Mouse (Mus musculus) liver, embryonic 11.5 days (tissue): ENCODE measurements at regions not wholly inside any gene's neighbourhood (a gene's known extent, or its start where the extent isn't known, plus 50 kb on each side); places are given as distances from the start of the nearest gene placed in this dataset.

Experiments used
- ATAC-seq: fragments of 200-750 bp; cut with Nextera tagmentation; replicated peaks from 2 replicates; pipeline ENCODE4 v1.8.0; 2017; ENCODE audit warnings: moderate number of reproducible peaks, mild to moderate bottlenecking, moderate TSS enrichment, moderate library complexity; ENCODE audit not compliant: low FRiP score
- DNase-seq: peaks from one replicate; pipeline ENCODE4 v3.0.0-alpha.2; 2017; ENCODE audit warnings: low spot score
- H3K27ac ChIP-seq: fragments of 300-500 bp; sonication (generic); 2 replicates; pipeline ENCODE4 v1.5.1; 2014; ENCODE audit warnings: mild to moderate bottlenecking, low read depth, low read length, control low read depth
- H3K27me3 ChIP-seq: fragments of 300-500 bp; sonication (generic); replicated peaks from 2 replicates; pipeline ENCODE4 v1.6.1; 2014; ENCODE audit warnings: low read length, mixed read lengths; ENCODE audit not compliant: control insufficient read depth, insufficient read depth
- H3K36me3 ChIP-seq: fragments of 300-500 bp; sonication (generic); 2 replicates; pipeline ENCODE4 v1.6.1; 2014; ENCODE audit warnings: mild to moderate bottlenecking, low read length, moderate library complexity, mixed read lengths; ENCODE audit not compliant: control insufficient read depth, insufficient read depth
- H3K4me1 ChIP-seq: fragments of 300-500 bp; sonication (generic); replicated peaks from 2 replicates; pipeline ENCODE4 v1.6.1; 2014; ENCODE audit warnings: low read length, mixed read lengths; ENCODE audit not compliant: control insufficient read depth, insufficient read depth
- H3K4me2 ChIP-seq: fragments of 300-500 bp; sonication (generic); 2 replicates; pipeline ENCODE4 v1.6.1; 2014; ENCODE audit warnings: mild to moderate bottlenecking, control low read depth, moderate library complexity
- H3K4me3 ChIP-seq: fragments of 300-500 bp; sonication (generic); 2 replicates; pipeline ENCODE4 v1.5.1; 2014; ENCODE audit warnings: low read depth, low read length, control low read depth
- H3K9ac ChIP-seq: fragments of 300-500 bp; sonication (generic); 2 replicates; pipeline ENCODE4 v1.6.1; 2014; ENCODE audit warnings: low read depth, low read length, control low read depth
- H3K9me3 ChIP-seq: fragments of 300-500 bp; sonication (generic); 2 replicates; pipeline ENCODE4 v1.6.1; 2016; ENCODE audit warnings: low read length, inconsistent platforms, mixed read lengths; ENCODE audit not compliant: control insufficient read depth
- WGBS: fragments of 180-500 bp; shearing (Covaris S2); extraction: QIAGEN DNeasy Blood & Tissue Kit; methylation state at CpG from one replicate; pipeline ENCODE4 v1.1.7; 2014; 5-methylcytosine and 5-hydroxymethylcytosine counted together

DNA sequence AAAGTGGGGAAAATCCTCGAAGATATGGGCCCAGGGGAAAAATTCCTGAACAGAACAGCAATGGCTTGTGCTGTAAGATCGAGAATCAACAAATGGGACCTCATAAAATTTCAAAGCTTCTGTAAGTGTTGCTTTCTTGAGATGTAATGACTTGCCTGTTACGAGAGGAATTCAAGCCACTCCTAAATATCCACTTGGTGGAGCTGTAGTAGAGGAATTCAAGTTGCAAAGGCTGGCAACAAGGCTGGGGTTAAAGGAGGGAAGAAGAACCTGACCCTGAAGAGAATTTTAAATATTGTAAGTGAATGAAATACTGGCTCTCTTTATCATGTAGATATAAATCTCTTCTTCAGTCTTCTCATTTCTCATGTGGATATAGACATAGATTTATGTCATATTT lies 306.8 kb upstream of the Tenm4 start:
- Histone ChIP-seq H3K4me3 (no peak overlapping the region), H3K36me3 (no peaks in the 10 kb centered on the region), H3K27ac (no peak overlapping the region), H3K4me2 (no peak overlapping the region), H3K27me3 (no peaks in the 10 kb centered on the region), H3K9me3 (no peaks in the 10 kb centered on the region), H3K4me1 (no peaks in the 10 kb centered on the region), H3K9ac (no peak overlapping the region)
- WGBS, result 25% methylated on average over 3 of the region's 3 CpGs
- DNase-seq (no peak), ATAC-seq (no peak)

DNA sequence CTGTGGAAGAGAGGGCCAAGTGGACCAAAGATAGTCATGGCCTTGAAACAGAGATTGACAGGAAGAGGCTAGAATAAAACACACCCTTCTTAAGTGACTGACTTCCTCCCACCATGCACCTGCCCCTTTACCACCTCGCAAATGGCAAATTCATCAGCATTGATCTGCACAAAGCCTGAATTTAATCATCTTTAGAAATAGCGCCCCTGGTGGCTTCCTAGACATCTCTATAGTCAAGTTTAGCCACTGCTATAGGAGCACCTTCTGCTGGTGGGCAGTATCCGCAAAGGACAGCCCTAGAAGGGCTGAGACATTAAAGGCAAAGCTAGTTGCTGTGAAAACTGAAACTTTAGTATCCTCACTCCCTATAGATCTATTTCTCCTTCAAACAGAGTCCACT lies 305.8 kb upstream of the Tenm4 start:
- WGBS, result 39% methylated on average over 3 of the region's 3 CpGs
- no peaks in the 10 kb centered on the region for H3K9me3 ChIP-seq
- DNase-seq, result no peak
- no peaks in the 10 kb centered on the region for H3K4me1 ChIP-seq
- no peak overlapping the region for H3K4me2 ChIP-seq
- no peaks in the 10 kb centered on the region for H3K27me3 ChIP-seq
- no peak overlapping the region for H3K4me3 ChIP-seq
- no peaks in the 10 kb centered on the region for H3K36me3 ChIP-seq
- no peak overlapping the region for H3K27ac ChIP-seq
- H3K9ac ChIP-seq, result no peak overlapping the region
- ATAC-seq, result no peak

DNA sequence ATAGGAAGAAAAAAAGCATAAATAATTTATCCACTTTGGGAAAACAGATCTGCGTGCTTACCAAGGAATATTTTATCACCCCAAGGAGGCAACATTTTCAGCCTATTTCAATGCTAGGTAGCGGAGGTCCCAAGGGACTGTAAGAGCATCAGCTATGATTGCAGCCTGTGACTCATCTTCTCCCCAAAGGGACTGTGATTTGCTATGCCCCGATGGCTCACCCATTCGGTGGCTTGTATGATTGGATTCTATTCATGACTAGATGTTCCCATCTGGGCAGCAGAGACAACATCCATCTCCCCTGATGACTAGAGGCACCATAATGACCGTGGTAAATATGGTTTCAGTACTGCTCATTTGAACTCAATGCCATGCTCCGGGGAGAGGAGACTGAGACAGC lies 302.3 kb upstream of the Tenm4 start:
- no peak overlapping the region for H3K9ac ChIP-seq
- H3K36me3 ChIP-seq, result no peaks in the 10 kb centered on the region
- DNase-seq (no peak), ATAC-seq (no peak)
- 88% methylated on average over 6 of the region's 6 CpGs for WGBS
- no peak overlapping the region for H3K4me2 ChIP-seq
- no peaks in the 10 kb centered on the region for H3K9me3 ChIP-seq
- H3K4me1 ChIP-seq, result no peaks in the 10 kb centered on the region
- H3K27me3 ChIP-seq, result no peaks in the 10 kb centered on the region
- H3K4me3 ChIP-seq, result no peak overlapping the region
- no peak overlapping the region for H3K27ac ChIP-seq

DNA sequence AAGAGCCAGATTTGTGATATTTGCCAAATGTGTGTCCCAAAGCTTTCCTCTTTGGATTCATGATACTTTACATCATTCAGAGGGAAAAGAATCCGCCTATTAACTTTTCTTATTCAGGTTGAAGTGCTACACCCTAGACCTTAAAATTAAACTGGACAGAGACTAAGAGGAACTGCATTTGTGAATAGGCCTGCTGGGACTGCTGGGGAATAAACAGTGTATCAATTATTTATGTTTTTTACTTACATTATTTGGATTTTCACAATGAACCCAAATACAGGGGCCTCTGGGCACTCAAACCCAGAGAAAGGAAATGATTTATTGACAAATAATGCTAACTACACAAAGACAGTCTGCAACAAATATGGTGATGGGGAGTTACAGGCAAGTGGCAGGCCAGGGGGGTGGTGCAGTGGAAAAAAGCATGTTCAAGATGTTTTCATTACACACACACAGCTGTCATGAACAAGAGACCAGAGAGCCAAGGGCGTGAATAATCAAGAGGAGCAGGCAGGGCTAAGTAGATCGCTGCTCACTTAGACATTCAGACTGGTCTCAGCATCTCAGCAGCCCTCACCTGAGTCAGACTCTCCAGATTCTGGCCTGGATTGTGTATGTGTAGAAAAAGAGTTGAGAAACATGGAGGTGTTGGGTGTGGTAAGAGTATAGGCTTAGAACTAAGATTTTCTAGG lies 290.3 kb upstream of the Tenm4 start:
- DNase-seq (no peak), ATAC-seq (no peak)
- H3K4me2 ChIP-seq, result no peak overlapping the region
- WGBS, result 73% methylated on average over 3 of the region's 3 CpGs
- no peak overlapping the region for H3K4me3 ChIP-seq
- H3K27me3 ChIP-seq, result no peaks in the 10 kb centered on the region
- H3K27ac ChIP-seq, result no peak overlapping the region
- no peaks in the 10 kb centered on the region for H3K9me3 ChIP-seq
- H3K9ac ChIP-seq, result no peak overlapping the region
- no peaks in the 10 kb centered on the region for H3K36me3 ChIP-seq
- H3K4me1 ChIP-seq, result no peaks in the 10 kb centered on the region

DNA sequence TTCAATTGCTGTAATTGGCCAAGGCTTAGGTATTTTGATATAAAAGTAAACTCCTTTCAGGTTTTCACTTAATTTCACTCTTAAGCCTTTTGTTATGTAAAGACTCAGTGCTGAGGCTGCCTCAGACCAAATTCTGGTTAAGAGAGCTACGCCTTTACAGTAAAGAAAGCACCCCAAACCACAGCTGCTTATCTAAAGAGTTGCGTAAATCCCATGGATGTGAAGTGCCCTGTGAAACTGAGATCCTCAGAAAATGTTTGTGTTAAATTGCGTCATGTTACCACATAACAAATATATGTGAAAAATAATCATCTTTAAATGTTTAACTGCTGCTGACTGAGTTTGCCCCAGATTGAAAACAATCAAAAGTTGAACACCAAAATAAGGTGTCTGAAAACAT lies 269.5 kb upstream of the Tenm4 start:
- no peaks in the 10 kb centered on the region for H3K27me3 ChIP-seq
- H3K27ac ChIP-seq, result no peak overlapping the region
- no peak overlapping the region for H3K4me2 ChIP-seq
- WGBS, result 65% methylated on average over 3 of the region's 3 CpGs
- H3K4me3 ChIP-seq, result no peak overlapping the region
- H3K9me3 ChIP-seq, result no peaks in the 10 kb centered on the region
- no peak for ATAC-seq
- no peaks in the 10 kb centered on the region for H3K4me1 ChIP-seq
- DNase-seq, result no peak
- no peak overlapping the region for H3K9ac ChIP-seq
- H3K36me3 ChIP-seq, result no peaks in the 10 kb centered on the region

DNA sequence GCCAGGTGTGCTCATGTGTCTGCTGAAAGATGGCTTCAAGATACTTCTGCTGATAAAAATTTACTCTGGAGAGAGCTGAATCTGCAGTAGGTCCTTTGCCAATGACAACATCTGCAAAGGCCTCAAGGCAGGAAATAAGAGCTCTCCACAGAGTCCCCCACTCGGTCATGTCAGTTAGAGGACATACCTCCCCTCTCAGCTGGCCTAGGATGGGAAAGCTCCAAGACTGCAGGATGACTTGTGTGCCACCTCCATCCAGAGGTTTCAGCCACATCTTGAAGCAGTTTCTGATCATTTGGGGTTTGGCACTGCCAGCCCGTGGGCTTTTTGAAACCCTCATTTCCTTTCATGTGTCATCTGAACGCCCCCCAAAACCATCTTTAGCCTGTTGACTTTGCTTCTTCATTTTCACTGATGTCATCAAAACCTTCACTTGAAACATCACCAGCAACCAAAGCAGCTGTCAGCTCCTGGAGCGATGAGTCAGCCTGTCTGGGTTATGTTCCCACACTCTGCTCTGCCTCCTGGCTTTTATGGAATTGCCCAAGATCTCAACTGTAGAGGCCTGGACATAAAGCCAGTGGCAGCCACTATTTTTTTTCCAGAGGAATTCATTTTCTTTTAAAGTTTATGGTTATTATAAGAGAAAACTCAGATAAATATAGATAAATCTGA lies 256.5 kb upstream of the Tenm4 start:
- H3K4me2 ChIP-seq, result no peak overlapping the region
- no peaks in the 10 kb centered on the region for H3K4me1 ChIP-seq
- WGBS, result 67% methylated on average over 4 of the region's 4 CpGs
- no peak overlapping the region for H3K27ac ChIP-seq
- no peaks in the 10 kb centered on the region for H3K36me3 ChIP-seq
- no peaks in the 10 kb centered on the region for H3K9me3 ChIP-seq
- ATAC-seq, result no peak
- no peak overlapping the region for H3K4me3 ChIP-seq
- H3K9ac ChIP-seq, result no peak overlapping the region
- DNase-seq, result no peak
- no peaks in the 10 kb centered on the region for H3K27me3 ChIP-seq

DNA sequence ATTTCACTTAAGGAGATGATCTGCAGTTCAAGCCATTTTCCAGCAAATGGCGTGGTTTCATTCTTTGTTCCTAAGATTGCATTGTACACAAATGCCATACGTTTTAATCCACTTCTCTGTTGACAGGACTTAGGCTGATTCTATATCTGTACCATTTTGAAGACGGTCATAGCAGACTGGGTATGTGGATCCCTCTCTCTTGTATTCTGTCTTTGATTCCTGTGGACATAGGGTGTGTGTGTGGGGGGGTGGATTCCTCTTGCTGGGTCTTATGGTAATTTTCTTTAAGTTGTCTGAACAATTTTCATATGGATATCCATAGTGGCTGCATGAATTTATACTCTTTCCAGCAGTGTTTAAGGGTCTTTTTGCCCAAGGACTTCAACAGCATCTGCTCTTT lies 251.1 kb upstream of the Tenm4 start:
- H3K4me1 ChIP-seq, result no peaks in the 10 kb centered on the region
- H3K4me2 ChIP-seq, result no peak overlapping the region
- no peak overlapping the region for H3K9ac ChIP-seq
- H3K27me3 ChIP-seq, result no peaks in the 10 kb centered on the region
- DNase-seq (no peak), ATAC-seq (no peak)
- no peaks in the 10 kb centered on the region for H3K36me3 ChIP-seq
- no peaks in the 10 kb centered on the region for H3K9me3 ChIP-seq
- no peak overlapping the region for H3K27ac ChIP-seq
- 76% methylated on average over 3 of the region's 3 CpGs for WGBS
- H3K4me3 ChIP-seq, result no peak overlapping the region

DNA sequence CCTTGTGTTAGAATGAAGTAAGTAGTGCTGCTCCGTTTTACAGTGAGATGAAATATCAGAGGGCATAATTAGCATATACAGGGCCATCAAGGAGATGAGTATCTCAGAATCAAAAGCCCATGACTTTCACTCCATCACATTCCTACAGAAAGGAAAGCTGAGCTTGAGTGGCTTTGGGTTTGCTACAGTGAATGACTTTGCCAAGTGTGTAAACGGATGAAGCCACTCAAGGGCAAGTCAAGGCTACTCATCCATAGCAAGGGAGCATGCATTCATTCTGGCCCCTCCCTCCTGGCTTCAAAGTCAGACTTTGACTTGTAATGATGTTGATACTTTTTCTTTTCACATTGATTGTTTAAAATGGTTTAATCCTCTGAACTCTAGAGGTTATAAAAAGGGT lies 246.2 kb upstream of the Tenm4 start:
- H3K9me3 ChIP-seq, result no peaks in the 10 kb centered on the region
- H3K4me3 ChIP-seq, result no peak overlapping the region
- DNase-seq (no peak), ATAC-seq (no peak)
- H3K4me1 ChIP-seq, result no peaks in the 10 kb centered on the region
- H3K36me3 ChIP-seq, result no peaks in the 10 kb centered on the region
- H3K27me3 ChIP-seq, result no peaks in the 10 kb centered on the region
- WGBS, result 82% methylated on average over 2 of the region's 2 CpGs
- no peak overlapping the region for H3K4me2 ChIP-seq
- no peak overlapping the region for H3K9ac ChIP-seq
- no peak overlapping the region for H3K27ac ChIP-seq
